Mouse (Mus musculus) Patski (cell line): Measurements from ENCODE around the gene Kctd15. TPM values are rescaled to one million over a fixed set of nuclear protein-coding genes. Genes with fewer than 3 reads are reported as not detected.

Experiments
- ATAC-seq: fragments of 100-300 bp; one replicate; pipeline ENCODE4 v1.8.0; 2021
- CTCF ChIA-PET: fragments of 350-600 bp; sonication (Branson Sonifier 250); formaldehyde crosslinking; loops from one replicate; lab custom pipeline; 2022; ENCODE audit warnings: inconsistent platforms; lab: Charles Lee
- POLR2A ChIA-PET: fragments of 350-600 bp; sonication (Branson Sonifier 250); formaldehyde crosslinking; loops from one replicate; lab custom pipeline; 2022; ENCODE audit warnings: antibody characterized with exemption, inconsistent platforms; lab: Charles Lee
- DNase-seq: peaks from one replicate; pipeline ENCODE4 v3.0.0-alpha.2; 2011; ENCODE audit warnings: low read depth, low spot score
- H3K27me3 ChIP-seq: fragments of 371-371 bp; one replicate; pipeline ENCODE4 v1.5.1; 2021
- CTCF ChIP-seq: fragments of 100-300 bp; IDR thresholded peaks from one replicate; pipeline ENCODE4 v1.5.1; 2021
- in situ Hi-C: fragments of 300-500 bp; cut with MboI; formaldehyde crosslinking; loops from 3 replicates; pipeline ENCODE4 v1.11.1; 2018; ENCODE audit warnings: low pct_unique_long_range_greater_than_20kb, mixed read lengths
- polyA plus RNA-seq: library from polyadenylated mRNA; unstranded; gene quantifications from one replicate; pipeline ENCODE4 v1.2.3, GENCODE M21; 2021

The Kctd15 gene
- 27.1 TPM for polyA plus RNA-seq

GRCm38 (mm10) chr7:34656632-34657031, at the start of gene Kctd15:
TSS of gene Kctd15 (minus strand) at chr7:34656732.
- no peak for TF ChIP-seq CTCF
- H3K27me3 ChIP-seq: no peaks in the 10 kb centered on the region
- ChIA-PET CTCF (interaction anchor here (0.8 to 1.3 kb wide), 4 partner anchors 10 to 249 kb away, joined by 3 to 6 read pairs (median 4); no protein-coding TSS in a partner anchor), POLR2A (interaction anchor here (4.4 kb wide), 1 partner anchor 26 kb away, joined by 31 read pairs; no protein-coding TSS in a partner anchor)
- in situ Hi-C loops: loop anchor here (25.0 kb wide), 1 partner anchor 394 kb away; the partner anchor contains the start of gene Gm6096
- ATAC-seq (no peak), DNase-seq (no peak)

DNA sequence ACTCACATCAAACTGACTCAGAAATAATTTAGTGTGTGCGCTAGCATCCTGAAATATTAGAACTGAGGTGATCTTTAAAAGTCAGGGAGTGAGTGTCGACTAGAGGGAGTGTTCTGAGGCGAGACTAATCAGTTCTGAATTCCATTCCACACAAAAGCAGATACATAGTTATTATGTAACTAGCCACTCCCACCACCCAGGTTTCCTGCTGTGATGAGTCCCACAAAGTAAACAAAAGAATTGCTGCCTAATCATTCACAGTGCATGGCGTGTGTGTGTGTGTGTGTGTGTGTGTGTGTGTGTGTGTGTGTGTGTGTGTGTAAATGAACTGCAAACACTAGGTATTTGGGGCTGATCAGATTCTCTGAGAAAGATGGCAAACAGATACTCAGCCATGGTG, 47.9 kb upstream of the Kctd15 start:
- ChIA-PET POLR2A (interaction anchor here (0.7 kb wide), 1 partner anchor 12 kb away, joined by 3 read pairs; no protein-coding TSS in a partner anchor), CTCF (no interaction called here)
- DNase-seq (no peak), ATAC-seq (no peak)
- TF ChIP-seq CTCF: no peak
- in situ Hi-C loops: no loop called here
- no peaks in the 10 kb centered on the region for H3K27me3 ChIP-seq

DNA sequence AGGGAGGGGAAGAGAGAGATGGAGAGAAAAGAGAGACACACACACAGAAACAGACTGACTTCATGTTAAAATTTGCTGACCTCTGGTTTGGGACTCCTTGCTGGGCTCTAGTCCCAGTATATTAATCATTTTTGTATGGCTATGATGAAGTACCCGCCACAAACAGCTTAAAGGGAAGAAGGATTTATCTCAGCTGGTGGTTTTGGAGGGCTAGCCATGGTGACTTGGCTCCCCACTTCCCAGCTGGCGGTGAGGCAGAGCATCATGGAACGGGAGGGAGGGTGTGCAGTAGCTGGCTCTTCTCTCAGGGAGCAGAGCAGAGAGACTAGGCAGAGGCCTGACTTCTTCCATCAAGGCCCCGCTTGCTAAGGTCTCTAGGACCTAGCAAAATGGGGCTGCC, 46.9 kb upstream of the Kctd15 start:
- in situ Hi-C loops: no loop called here
- ATAC-seq (no peak), DNase-seq (no peak)
- H3K27me3 ChIP-seq: no peaks in the 10 kb centered on the region
- POLR2A ChIA-PET: interaction anchor here (0.6 kb wide), 1 partner anchor 9 kb away, joined by 3 read pairs; no protein-coding TSS in a partner anchor
- CTCF ChIA-PET: no interaction called here
- TF ChIP-seq CTCF: no peak

- in situ Hi-C loops: no loop called here
- no peaks in the 10 kb centered on the region for H3K27me3 ChIP-seq
- no peak for ATAC-seq
- ChIA-PET CTCF (no interaction called here), POLR2A (interaction anchor here (0.6 kb wide), 1 partner anchor 10 kb away, joined by 3 read pairs; no protein-coding TSS in a partner anchor)
- DNase-seq: no peak
- TF ChIP-seq CTCF: no peak
These were observed 46.3 kb upstream of the Kctd15 start for GRCm38 (mm10) chr7:34702718-34703351.

GRCm38 (mm10) chr7:34699888-34700287, 43.4 kb upstream of the Kctd15 start:
- in situ Hi-C loops: loop anchor here (25.0 kb wide), 1 partner anchor 312 kb away; no protein-coding TSS in a partner anchor
- ATAC-seq (no peak), DNase-seq (no peak)
- ChIA-PET CTCF (no interaction called here), POLR2A (no interaction called here)
- H3K27me3 ChIP-seq: no peaks in the 10 kb centered on the region
- TF ChIP-seq CTCF: no peak

DNA sequence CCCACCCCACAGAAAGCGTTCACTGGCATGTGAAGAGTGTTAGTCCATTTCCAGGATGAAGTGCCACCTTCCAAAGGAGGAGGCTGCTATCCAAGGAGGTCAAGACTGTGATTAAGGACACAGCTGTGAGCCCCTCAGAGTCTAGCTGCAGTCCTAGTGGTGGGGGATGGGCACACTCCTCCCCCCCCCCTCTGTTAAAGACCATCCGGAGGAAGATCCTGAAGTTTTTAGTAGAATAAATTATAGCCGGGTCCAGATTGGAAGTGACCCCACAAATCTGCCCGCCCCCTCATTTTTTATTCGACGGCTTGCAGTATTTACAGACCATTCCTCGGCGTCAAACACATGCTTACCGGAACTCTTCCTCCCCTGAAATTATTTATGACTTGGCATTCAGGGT, 41.7 kb upstream of the Kctd15 start:
- H3K27me3 ChIP-seq: no peaks in the 10 kb centered on the region
- ChIA-PET POLR2A (no interaction called here), CTCF (no interaction called here)
- DNase-seq (no peak), ATAC-seq (no peak)
- TF ChIP-seq CTCF: no peak
- in situ Hi-C loops: loop anchor here (25.0 kb wide), 1 partner anchor 314 kb away; no protein-coding TSS in a partner anchor

- in situ Hi-C loops: loop anchor here (25.0 kb wide), 1 partner anchor 316 kb away; no protein-coding TSS in a partner anchor
- CTCF ChIA-PET: no interaction called here
- no peak for TF ChIP-seq CTCF
- no peaks in the 10 kb centered on the region for H3K27me3 ChIP-seq
- ATAC-seq (no peak), DNase-seq (no peak)
- POLR2A ChIA-PET: no interaction called here
These were observed 39.6 kb upstream of the Kctd15 start for GRCm38 (mm10) chr7:34696086-34696485.

DNA sequence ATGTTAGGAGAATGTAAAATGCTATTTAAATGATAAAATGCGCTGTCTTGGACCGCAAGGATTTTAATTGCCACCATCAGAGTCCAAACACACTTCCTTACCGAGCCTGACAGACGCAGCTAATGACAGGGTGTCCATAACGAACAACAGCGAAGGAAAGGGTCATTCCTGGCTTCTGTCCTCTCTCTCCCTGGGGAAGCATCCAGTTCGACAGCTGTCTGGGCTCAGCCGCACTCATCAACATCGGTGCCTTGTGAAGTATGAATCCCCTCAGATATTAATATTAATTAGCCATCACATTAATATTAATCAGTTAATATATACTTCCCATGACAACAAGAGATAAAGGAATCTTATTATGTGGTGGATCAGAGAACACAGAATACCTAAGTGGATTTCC, 38.4 kb upstream of the Kctd15 start:
- CTCF ChIA-PET: interaction anchor here (1.6 kb wide), 1 partner anchor 24 kb away, joined by 5 read pairs; no protein-coding TSS in a partner anchor
- in situ Hi-C loops: loop anchor here (25.0 kb wide), 1 partner anchor 317 kb away; no protein-coding TSS in a partner anchor
- no peak for DNase-seq
- no peak for TF ChIP-seq CTCF
- H3K27me3 ChIP-seq: no peaks in the 10 kb centered on the region
- ATAC-seq: no peak
- POLR2A ChIA-PET: interaction anchor here (0.7 kb wide), 1 partner anchor 88 kb away, joined by 5 read pairs; no protein-coding TSS in a partner anchor

DNA sequence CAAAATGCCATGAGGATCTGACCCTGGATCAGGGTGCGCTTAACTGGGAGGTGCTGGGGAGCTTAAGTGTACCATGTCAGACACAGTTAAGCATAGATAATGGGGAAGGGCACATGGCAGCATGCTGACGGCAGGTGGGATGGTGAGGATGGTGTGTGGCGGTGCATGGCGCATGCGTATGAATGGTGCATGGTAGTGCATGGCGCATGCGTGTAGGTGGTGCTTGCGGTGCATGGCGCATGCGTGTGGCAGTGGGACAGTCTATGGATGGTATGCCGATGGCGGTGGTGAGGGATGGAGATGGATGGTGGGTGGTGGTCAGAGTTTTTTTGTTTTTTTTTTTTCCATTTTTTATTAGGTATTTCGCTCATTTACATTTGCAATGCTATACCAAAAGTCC, 37.4 kb upstream of the Kctd15 start:
- DNase-seq (no peak), ATAC-seq (no peak)
- H3K27me3 ChIP-seq: no peaks in the 10 kb centered on the region
- POLR2A ChIA-PET: no interaction called here
- CTCF ChIA-PET: no interaction called here
- no peak for TF ChIP-seq CTCF
- in situ Hi-C loops: loop anchor here (25.0 kb wide), 1 partner anchor 318 kb away; no protein-coding TSS in a partner anchor

DNA sequence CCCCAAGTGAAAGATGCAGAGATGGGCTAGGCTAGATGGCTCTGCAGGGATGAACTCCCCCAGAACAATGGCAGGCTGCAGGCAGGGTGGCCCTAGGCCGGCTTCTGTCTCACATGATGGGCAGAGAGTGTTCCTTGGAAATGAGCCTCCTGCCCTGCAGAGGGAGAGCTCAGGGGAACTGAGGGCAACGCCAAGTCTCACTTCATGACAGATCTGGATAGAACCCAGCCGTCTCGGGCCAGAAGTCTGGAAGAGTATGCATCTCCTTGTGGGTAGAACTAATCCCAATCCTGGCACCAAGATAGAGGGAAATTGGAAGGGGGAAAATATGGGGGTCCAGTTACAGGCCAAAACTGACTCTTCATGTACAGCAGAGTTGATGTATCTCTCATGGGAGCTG, 36.5 kb upstream of the Kctd15 start:
- no peak for DNase-seq
- ChIA-PET POLR2A (no interaction called here), CTCF (interaction anchor here (1.8 kb wide), 1 partner anchor 15 kb away, joined by 5 read pairs; no protein-coding TSS in a partner anchor)
- no peak for TF ChIP-seq CTCF
- no peaks in the 10 kb centered on the region for H3K27me3 ChIP-seq
- in situ Hi-C loops: loop anchor here (25.0 kb wide), 1 partner anchor 319 kb away; no protein-coding TSS in a partner anchor
- ATAC-seq: no peak

GRCm38 (mm10) chr7:34690111-34690510, 33.6 kb upstream of the Kctd15 start:
- DNase-seq: no peak
- ChIA-PET POLR2A (no interaction called here), CTCF (interaction anchor here (1.5 kb wide), 1 partner anchor 9 kb away, joined by 5 read pairs; no protein-coding TSS in a partner anchor)
- no peak for ATAC-seq
- H3K27me3 ChIP-seq: no peaks in the 10 kb centered on the region
- in situ Hi-C loops: loop anchor here (25.0 kb wide), 1 partner anchor 322 kb away; no protein-coding TSS in a partner anchor
- no peak for TF ChIP-seq CTCF
